Mouse (Mus musculus) R1 (cell line): ENCODE measurements around the gene Car11.

Experiments used
- DNase-seq: peaks from one replicate; pipeline ENCODE4 v3.0.0-alpha.2; 2018; ENCODE audit warnings: low read depth, low spot score

Car11 gene

DNA sequence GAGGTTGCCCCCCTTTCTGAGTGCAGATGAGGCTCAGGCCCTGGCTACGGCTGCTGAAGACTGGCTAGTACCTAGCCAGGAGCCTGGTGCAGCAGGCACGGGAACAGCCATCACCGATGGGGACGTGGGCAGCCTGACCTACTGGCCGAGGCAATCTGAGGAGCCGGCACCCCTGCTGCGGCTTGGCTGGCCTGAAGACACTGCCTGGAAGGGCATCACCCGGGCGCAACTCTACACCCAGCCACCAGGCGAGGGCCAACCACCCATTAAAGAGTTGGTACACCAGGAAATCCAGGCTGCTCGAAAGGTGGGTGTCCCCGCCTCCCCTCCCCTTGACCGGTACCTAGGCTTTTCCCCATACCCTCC lies 22.7 kb downstream of the Car11 start:
- no peak for DNase-seq

- no peak for DNase-seq
Observed at GRCm38 (mm10) chr7:45723301-45723700, 23.7 kb downstream of the Car11 start.

DNA sequence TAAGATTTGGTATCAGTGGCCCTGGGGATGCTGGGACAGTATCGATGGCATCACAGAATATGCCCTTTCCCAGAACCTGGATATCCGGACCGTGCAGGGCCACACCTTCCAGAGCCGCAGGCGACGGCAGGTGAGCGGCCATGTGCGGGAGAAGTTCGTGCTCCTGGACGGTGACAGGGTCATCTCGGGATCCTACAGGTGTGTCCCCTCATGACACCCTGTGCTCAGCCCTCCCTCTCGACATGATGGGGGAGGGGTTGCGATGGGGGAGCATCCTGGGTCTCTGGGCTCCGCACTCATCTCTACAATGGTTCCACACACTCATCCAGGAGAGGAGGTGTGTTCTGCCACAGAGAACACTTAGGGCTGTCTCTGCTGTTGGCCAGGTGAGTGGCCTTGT lies 24.1 kb downstream of the Car11 start:
- no peak for DNase-seq

DNA sequence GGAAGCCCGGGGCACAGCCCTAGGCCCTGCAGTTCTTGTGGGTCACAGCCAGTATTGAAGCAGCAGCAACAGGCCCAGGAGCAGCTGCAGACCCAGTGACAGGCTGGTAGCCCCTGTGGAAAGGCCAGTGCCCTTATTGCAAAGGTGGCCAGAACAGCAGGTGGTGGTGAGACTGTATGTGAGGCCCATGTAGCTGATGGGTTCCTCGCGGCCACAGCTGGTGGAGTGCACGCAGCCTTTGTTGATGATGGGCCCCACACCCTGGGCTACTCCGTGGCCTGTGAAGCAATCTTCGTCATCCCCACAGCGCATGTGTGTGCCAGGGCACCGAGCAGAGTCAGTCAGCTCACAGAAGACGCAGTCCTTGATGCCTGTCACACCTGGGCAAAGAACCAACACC lies 25.5 kb downstream of the Car11 start:
- no peak for DNase-seq

- no peak for DNase-seq
Observed at GRCm38 (mm10) chr7:45725713-45726112, 26.1 kb downstream of the Car11 start, which contains the start of gene Spaca4. Gene Spaca4, minus strand, starts transcription at chr7:45725813.

GRCm38 (mm10) chr7:45726419-45726818 lies 26.8 kb downstream of the Car11 start:
- DNase-seq = no peak

GRCm38 (mm10) chr7:45727625-45728024 lies 28.0 kb downstream of the Car11 start:
- no peak for DNase-seq

- peak; percentile 87 for DNase-seq
Observed at GRCm38 (mm10) chr7:45730727-45731431, 31.2 kb downstream of the Car11 start.

- DNase-seq = no peak
Observed at GRCm38 (mm10) chr7:45733477-45733876, 33.8 kb downstream of the Car11 start.

GRCm38 (mm10) chr7:45739162-45739763 lies 39.6 kb downstream of the Car11 start:
- DNase-seq = peak; percentile 76

GRCm38 (mm10) chr7:45739820-45740219 lies 40.2 kb downstream of the Car11 start:
- DNase-seq = peak; percentile 52

GRCm38 (mm10) chr7:45741308-45741707 lies 41.7 kb downstream of the Car11 start:
- no peak for DNase-seq

GRCm38 (mm10) chr7:45741777-45742176 lies 42.1 kb downstream of the Car11 start:
- no peak for DNase-seq

- DNase-seq = peak; percentile 60
Observed at GRCm38 (mm10) chr7:45742338-45742737, 42.7 kb downstream of the Car11 start.

GRCm38 (mm10) chr7:45744387-45744786 lies 44.7 kb downstream of the Car11 start:
- DNase-seq = peak; percentile 70

DNA sequence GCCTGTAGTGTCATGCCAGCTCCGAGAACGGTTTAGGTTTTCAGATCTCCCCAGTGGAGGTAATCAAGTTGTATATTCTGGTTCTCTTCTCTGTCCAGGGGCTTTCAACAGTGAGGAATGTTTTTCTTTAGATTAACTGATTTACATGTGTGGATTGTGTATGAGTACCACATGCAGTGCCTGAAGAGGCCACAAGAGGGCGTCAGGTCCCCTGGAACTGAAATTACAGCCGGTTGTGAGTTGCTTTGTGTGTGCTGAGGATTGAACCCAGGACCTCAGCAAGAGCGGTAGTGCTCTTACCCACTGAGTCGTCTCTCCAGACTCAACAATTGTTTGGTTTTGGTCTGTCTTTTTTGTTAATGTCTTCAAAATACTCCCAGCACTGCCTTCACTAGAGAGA lies 46.9 kb downstream of the Car11 start:
- DNase-seq = peak; percentile 64

DNA sequence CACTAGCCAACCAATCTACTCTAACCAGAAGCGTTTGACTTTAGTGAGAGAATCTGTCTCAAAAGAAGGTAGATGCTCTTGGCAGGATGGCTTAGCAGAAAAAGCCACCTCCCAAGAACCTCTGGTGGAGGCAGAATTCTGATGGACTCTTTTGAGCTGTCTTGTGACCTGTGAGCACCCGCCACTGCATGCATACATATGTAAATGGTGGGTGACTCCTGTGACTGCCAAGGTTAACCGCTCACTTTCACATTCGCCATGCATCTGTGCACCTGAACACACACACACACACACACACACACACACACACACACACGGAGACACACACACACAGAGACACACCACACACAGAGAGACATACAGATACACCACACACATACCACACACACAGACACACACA lies 47.8 kb downstream of the Car11 start:
- no peak for DNase-seq

DNA sequence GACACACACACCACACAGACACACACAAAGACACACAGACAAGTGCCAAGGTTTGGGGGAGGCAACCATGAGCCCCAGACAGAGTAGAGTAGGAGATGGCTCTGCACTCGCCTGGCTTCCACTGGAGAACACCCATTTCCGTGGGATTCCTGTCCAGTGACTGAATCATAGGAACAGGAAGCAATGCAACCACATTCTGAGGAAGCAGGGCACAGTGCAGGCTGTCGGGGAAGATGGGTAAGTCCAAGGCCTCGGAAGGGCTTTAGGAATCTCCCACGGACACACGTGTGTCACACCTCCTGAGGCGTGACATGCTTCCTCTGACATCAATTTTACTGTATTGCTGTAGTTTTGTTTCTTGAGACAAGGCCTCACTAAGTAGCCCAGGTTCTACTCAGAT lies 48.5 kb downstream of the Car11 start:
- DNase-seq = no peak

DNA sequence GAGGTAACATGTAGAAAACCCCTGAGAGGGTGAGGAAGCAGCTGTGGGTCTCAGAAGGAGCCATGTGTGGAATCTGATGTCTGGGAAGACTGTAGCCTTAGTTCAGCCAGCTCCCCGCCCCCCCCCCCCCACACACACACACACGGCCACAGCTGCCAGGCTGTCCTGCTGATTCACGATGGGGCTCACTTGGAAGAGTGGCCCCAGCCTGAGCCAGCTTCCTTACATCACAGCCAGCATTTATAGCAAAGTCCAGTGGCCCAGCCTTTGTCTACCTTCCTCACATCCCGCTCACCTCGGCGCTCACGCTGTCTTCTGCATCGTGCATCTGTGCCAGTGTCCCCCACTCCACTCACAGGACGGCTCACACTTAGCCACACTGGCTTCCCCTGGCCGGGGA lies 49.8 kb downstream of the Car11 start:
- DNase-seq = no peak

- no peak for DNase-seq
Observed at GRCm38 (mm10) chr7:45750162-45750561, 50.5 kb downstream of the Car11 start.
